Mouse (Mus musculus): ENCODE measurements around the gene Podxl. TPM values are rescaled to one million over a fixed set of nuclear protein-coding genes. Genes with fewer than 3 reads are reported as not detected.
A peak's percentile ranks its signal among the peaks of the same experiment; 100 is the strongest.

Gene Podxl
- polyA plus RNA-seq, 1 experiment from 2014 or later, result 4.3 TPM

- no peak for ATAC-seq (ENCODE audit: low read depth)
- no peak overlapping the region for H3K4me2 ChIP-seq (ENCODE audit: low read depth, low read length)
- WGBS (ENCODE audit: insufficient replicate concordance), result 93% methylated on average over 2 of the region's 2 CpGs
- H3K27me3 ChIP-seq (ENCODE audit: control insufficient read depth, insufficient read depth, low read depth, low read length), result no peaks in the 10 kb centered on the region
- no peaks in the 10 kb centered on the region; the same call in 1 of the 2 replicates for H3K4me1 ChIP-seq (ENCODE audit: control insufficient read depth, low read depth, low read length)
- H3K4me3 ChIP-seq (ENCODE audit: low read depth, low read length), result no peak overlapping the region
- no peak overlapping the region for H3K9ac ChIP-seq (ENCODE audit: low read depth, low read length)
- no peak overlapping the region for H3K27ac ChIP-seq (ENCODE audit: low read length)
- no peaks in the 10 kb centered on the region for H3K9me3 ChIP-seq (replicated peaks; ENCODE audit: control insufficient read depth, low read length)
- H3K36me3 ChIP-seq (ENCODE audit: control insufficient read depth, insufficient read depth), result peaks cover 6% of the 10 kb centered on the region; the same call in 1 of the 2 replicates
These were observed 61.2 kb downstream of the Podxl start for GRCm38 (mm10) chr6:31502614-31503013.

DNA sequence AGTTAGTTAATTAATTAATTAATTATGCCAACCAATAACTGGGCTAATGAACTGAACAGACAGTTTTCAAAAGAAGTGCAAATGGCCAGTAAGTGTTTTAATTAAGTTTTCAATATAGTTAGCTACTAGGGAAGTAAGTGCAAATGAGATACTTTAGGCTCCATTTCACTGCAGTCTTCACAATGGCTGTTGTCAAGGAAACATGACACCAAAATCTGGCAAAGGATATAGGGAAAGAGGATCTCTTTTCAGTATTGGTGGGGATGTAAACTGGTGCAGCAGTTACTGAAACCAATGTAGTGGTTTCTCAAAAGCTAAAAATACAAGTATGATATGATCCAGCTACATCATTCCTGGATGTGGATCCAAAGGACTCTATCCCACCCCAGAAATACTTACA is 63.1 kb downstream of the Podxl start:
- H3K4me2 ChIP-seq (ENCODE audit: low read depth, low read length), result no peak overlapping the region
- peaks cover 15% of the 10 kb centered on the region for H3K36me3 ChIP-seq (ENCODE audit: control insufficient read depth, insufficient read depth)
- H3K9ac ChIP-seq (ENCODE audit: low read depth, low read length), result no peak overlapping the region
- no peak for ATAC-seq (ENCODE audit: low read depth)
- H3K27me3 ChIP-seq (ENCODE audit: control insufficient read depth, insufficient read depth, low read depth, low read length), result no peaks in the 10 kb centered on the region
- no peak overlapping the region for H3K4me3 ChIP-seq (ENCODE audit: low read depth, low read length)
- no peaks in the 10 kb centered on the region for H3K9me3 ChIP-seq (replicated peaks; ENCODE audit: control insufficient read depth, low read length)
- H3K27ac ChIP-seq (ENCODE audit: low read length), result no peak overlapping the region
- no peaks in the 10 kb centered on the region for H3K4me1 ChIP-seq (ENCODE audit: control insufficient read depth, low read depth, low read length)

DNA sequence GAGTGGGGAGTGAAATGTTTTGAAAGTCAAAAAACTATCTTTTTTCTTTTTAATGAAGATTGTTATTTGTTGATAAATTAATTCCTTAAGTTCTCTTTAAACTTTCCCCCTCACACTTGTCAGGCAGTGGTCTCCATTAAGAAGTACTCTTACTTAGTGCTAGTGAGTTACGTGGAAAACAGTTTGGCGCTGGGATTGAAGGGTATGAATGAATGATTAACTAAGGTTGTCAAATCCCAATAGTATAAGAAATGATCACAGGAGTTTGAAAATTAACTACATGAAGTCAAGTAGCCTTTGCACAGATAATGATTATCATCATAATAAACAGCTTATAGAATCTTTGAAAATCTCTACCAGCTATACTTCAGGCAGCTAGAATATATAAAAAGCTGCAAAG is 63.5 kb downstream of the Podxl start:
- H3K27ac ChIP-seq (ENCODE audit: low read length), result no peak overlapping the region
- no peak for ATAC-seq (ENCODE audit: low read depth)

DNA sequence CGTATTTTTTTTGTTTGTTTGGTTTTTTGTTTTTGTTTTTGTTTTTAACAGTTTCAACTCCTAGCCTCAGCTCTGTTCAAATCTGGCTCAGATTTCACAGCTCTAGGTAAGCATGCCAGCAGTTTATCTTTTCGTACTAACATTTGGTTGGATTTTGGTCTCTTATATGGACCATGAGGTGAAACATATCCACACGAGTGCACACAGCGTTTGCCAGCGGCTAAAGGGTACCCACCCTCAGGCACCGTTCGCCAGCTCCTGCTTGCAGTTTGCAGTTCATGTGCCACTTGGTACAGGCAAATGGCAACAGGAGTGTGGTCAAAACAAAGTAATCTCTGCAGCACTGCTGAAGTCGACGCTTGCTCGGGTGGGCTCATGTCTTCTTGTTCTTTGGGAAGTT is 63.9 kb downstream of the Podxl start:
- 83% methylated on average over 10 of the region's 10 CpGs for WGBS (ENCODE audit: insufficient replicate concordance)
- peaks cover 15% of the 10 kb centered on the region for H3K36me3 ChIP-seq (ENCODE audit: control insufficient read depth, insufficient read depth)

More for the DNA sequence above, 63.5 kb downstream of the Podxl start:
- no peaks in the 10 kb centered on the region for H3K9me3 ChIP-seq (replicated peaks; ENCODE audit: control insufficient read depth, low read length)
- H3K27me3 ChIP-seq (ENCODE audit: control insufficient read depth, insufficient read depth, low read depth, low read length), result no peaks in the 10 kb centered on the region
- no peak overlapping the region for H3K4me3 ChIP-seq (ENCODE audit: low read depth, low read length)
- H3K4me2 ChIP-seq (ENCODE audit: low read depth, low read length), result no peak overlapping the region
- no peak overlapping the region for H3K9ac ChIP-seq (ENCODE audit: low read depth, low read length)
- 74% methylated on average over 2 of the region's 2 CpGs for WGBS (ENCODE audit: insufficient replicate concordance)
- H3K36me3 ChIP-seq (ENCODE audit: control insufficient read depth, insufficient read depth), result peaks cover 15% of the 10 kb centered on the region
- no peaks in the 10 kb centered on the region for H3K4me1 ChIP-seq (ENCODE audit: control insufficient read depth, low read depth, low read length)

GRCm38 (mm10) chr6:31496227-31496626 is 67.6 kb downstream of the Podxl start:
- H3K27ac ChIP-seq (ENCODE audit: low read length), result no peak overlapping the region
- peaks cover 13% of the 10 kb centered on the region for H3K36me3 ChIP-seq (ENCODE audit: control insufficient read depth, insufficient read depth)
- H3K27me3 ChIP-seq (ENCODE audit: control insufficient read depth, insufficient read depth, low read depth, low read length), result no peaks in the 10 kb centered on the region
- no peaks in the 10 kb centered on the region for H3K9me3 ChIP-seq (replicated peaks; ENCODE audit: control insufficient read depth, low read length)
- H3K9ac ChIP-seq (ENCODE audit: low read depth, low read length), result no peak overlapping the region
- no peaks in the 10 kb centered on the region for H3K4me1 ChIP-seq (ENCODE audit: control insufficient read depth, low read depth, low read length)
- H3K4me2 ChIP-seq (ENCODE audit: low read depth, low read length), result no peak overlapping the region
- 92% methylated on average over 2 of the region's 2 CpGs for WGBS (ENCODE audit: insufficient replicate concordance)
- no peak overlapping the region for H3K4me3 ChIP-seq (ENCODE audit: low read depth, low read length)
- ATAC-seq (ENCODE audit: low read depth), result no peak

More for the DNA sequence above, 63.9 kb downstream of the Podxl start:
- no peak for ATAC-seq (ENCODE audit: low read depth)
- H3K4me3 ChIP-seq (ENCODE audit: low read depth, low read length), result no peak overlapping the region
- no peaks in the 10 kb centered on the region for H3K27me3 ChIP-seq (ENCODE audit: control insufficient read depth, insufficient read depth, low read depth, low read length)
- H3K4me1 ChIP-seq (ENCODE audit: control insufficient read depth, low read depth, low read length), result no peaks in the 10 kb centered on the region
- no peak overlapping the region for H3K27ac ChIP-seq (ENCODE audit: low read length)
- H3K9ac ChIP-seq (ENCODE audit: low read depth, low read length), result no peak overlapping the region
- no peak overlapping the region for H3K4me2 ChIP-seq (ENCODE audit: low read depth, low read length)
- no peaks in the 10 kb centered on the region for H3K9me3 ChIP-seq (replicated peaks; ENCODE audit: control insufficient read depth, low read length)

DNA sequence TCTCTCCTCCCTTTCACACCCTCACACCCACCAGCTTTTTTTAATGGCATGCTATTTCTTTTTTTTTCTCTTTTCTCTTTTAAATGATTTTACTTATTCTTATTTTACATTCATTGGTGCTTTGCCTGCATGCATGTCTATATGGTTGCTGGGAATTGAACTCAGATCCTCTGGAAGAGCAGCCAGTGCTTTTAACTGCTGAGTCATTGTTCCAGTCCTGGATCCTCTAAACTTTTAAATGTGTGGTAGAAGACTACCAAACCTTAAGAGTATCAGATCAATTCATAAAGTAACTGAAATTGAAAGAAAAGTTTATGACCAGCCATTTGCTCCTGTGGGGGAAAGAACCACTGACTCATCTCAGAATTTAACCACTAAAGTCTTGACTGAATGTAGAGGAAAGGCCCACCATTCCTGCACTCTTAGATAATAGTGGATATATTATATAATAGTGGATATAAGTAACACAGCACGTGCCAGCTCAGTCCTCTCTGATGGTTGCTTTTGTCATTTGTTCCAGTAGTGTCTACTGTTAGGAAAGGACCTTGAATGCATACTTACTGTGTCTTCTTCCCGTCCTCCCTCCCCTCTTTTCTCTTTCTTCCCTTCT is 68.6 kb downstream of the Podxl start:
- no peak overlapping the region for H3K27ac ChIP-seq (ENCODE audit: low read length)
- H3K4me1 ChIP-seq (ENCODE audit: control insufficient read depth, low read depth, low read length), result no peaks in the 10 kb centered on the region
- 70% methylated on average over 2 of the region's 2 CpGs for WGBS (ENCODE audit: insufficient replicate concordance)

GRCm38 (mm10) chr6:31489950-31490349 is 73.8 kb downstream of the Podxl start:
- ATAC-seq (ENCODE audit: low read depth), result no peak
- no peak overlapping the region for H3K27ac ChIP-seq (ENCODE audit: low read length)
- 85% methylated on average over 7 of the region's 7 CpGs for WGBS (ENCODE audit: insufficient replicate concordance)
- no peak overlapping the region for H3K4me3 ChIP-seq (ENCODE audit: low read depth, low read length)
- H3K36me3 ChIP-seq (ENCODE audit: control insufficient read depth, insufficient read depth), result peaks cover 12% of the 10 kb centered on the region
- H3K9ac ChIP-seq (ENCODE audit: low read depth, low read length), result no peak overlapping the region
- no peaks in the 10 kb centered on the region for H3K9me3 ChIP-seq (replicated peaks; ENCODE audit: control insufficient read depth, low read length)
- H3K4me1 ChIP-seq (ENCODE audit: control insufficient read depth, low read depth, low read length), result no peaks in the 10 kb centered on the region
- H3K27me3 ChIP-seq (ENCODE audit: control insufficient read depth, insufficient read depth, low read depth, low read length), result no peaks in the 10 kb centered on the region
- H3K4me2 ChIP-seq (ENCODE audit: low read depth, low read length), result no peak overlapping the region

More for the DNA sequence above, 68.6 kb downstream of the Podxl start:
- no peak overlapping the region for H3K4me2 ChIP-seq (ENCODE audit: low read depth, low read length)
- ATAC-seq (ENCODE audit: low read depth), result no peak
- peaks cover 17% of the 10 kb centered on the region for H3K36me3 ChIP-seq (ENCODE audit: control insufficient read depth, insufficient read depth)
- no peaks in the 10 kb centered on the region for H3K27me3 ChIP-seq (ENCODE audit: control insufficient read depth, insufficient read depth, low read depth, low read length)
- no peak overlapping the region for H3K9ac ChIP-seq (ENCODE audit: low read depth, low read length)
- no peak overlapping the region for H3K4me3 ChIP-seq (ENCODE audit: low read depth, low read length)
- H3K9me3 ChIP-seq (replicated peaks; ENCODE audit: control insufficient read depth, low read length), result no peaks in the 10 kb centered on the region

DNA sequence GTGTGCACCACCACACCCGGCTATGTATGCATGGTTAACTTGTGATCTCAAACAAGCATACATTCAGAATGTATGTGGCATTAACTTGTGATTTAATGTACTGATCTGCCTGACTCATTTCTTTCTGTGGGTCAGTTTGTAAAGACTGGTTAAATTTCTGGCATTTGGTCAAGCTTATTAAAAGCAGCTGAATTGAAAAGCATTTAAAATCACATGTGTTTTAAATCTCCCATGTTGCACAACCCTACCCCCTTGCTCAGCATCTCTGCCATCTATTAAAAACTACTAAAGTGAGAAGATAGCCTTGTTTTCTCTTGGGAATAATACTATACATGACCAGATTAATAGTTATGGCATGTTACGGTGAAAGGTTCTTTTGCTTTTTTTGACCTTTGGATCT is 77.2 kb downstream of the Podxl start:
- Histone ChIP-seq H3K4me3 (ENCODE audit: low read depth, low read length) (no peak overlapping the region), H3K27ac (ENCODE audit: low read length) (no peak overlapping the region), H3K9me3 (replicated peaks; ENCODE audit: control insufficient read depth, low read length) (no peaks in the 10 kb centered on the region), H3K36me3 (ENCODE audit: control insufficient read depth, insufficient read depth) (peaks cover 9% of the 10 kb centered on the region), H3K9ac (ENCODE audit: low read depth, low read length) (no peak overlapping the region), H3K27me3 (ENCODE audit: control insufficient read depth, insufficient read depth, low read depth, low read length) (no peaks in the 10 kb centered on the region), H3K4me1 (ENCODE audit: control insufficient read depth, low read depth, low read length) (no peaks in the 10 kb centered on the region), H3K4me2 (ENCODE audit: low read depth, low read length) (no peak overlapping the region)
- no peak for ATAC-seq (ENCODE audit: low read depth)
- WGBS (ENCODE audit: insufficient replicate concordance), result 83% methylated on average over 2 of the region's 2 CpGs

- peak; percentile 70 for ATAC-seq (ENCODE audit: low read depth)
- H3K27ac ChIP-seq (ENCODE audit: low read length), result no peak overlapping the region
- WGBS (ENCODE audit: insufficient replicate concordance), result 81% methylated on average over 4 of the region's 4 CpGs
- H3K36me3 ChIP-seq (ENCODE audit: control insufficient read depth, insufficient read depth), result peaks cover 12% of the 10 kb centered on the region
- H3K27me3 ChIP-seq (ENCODE audit: control insufficient read depth, insufficient read depth, low read depth, low read length), result no peaks in the 10 kb centered on the region
- H3K9ac ChIP-seq (ENCODE audit: low read depth, low read length), result no peak overlapping the region
- H3K4me2 ChIP-seq (ENCODE audit: low read depth, low read length), result no peak overlapping the region
- H3K4me3 ChIP-seq (ENCODE audit: low read depth, low read length), result no peak overlapping the region
- H3K4me1 ChIP-seq (ENCODE audit: control insufficient read depth, low read depth, low read length), result no peaks in the 10 kb centered on the region
- H3K9me3 ChIP-seq (replicated peaks; ENCODE audit: control insufficient read depth, low read length), result no peaks in the 10 kb centered on the region
These were observed 83.8 kb downstream of the Podxl start for GRCm38 (mm10) chr6:31480008-31480407.
